Mouse (Mus musculus) kidney, postnatal 36 days (tissue): ENCODE data around the gene Pde4dip.

Experiments
- DNase-seq, 2 experiments: peaks; one replicate each; pipeline ENCODE4 v3.0.0; 2021 to 2022; ENCODE audit warnings: mixed read lengths in 2 of 2

Pde4dip gene

DNA sequence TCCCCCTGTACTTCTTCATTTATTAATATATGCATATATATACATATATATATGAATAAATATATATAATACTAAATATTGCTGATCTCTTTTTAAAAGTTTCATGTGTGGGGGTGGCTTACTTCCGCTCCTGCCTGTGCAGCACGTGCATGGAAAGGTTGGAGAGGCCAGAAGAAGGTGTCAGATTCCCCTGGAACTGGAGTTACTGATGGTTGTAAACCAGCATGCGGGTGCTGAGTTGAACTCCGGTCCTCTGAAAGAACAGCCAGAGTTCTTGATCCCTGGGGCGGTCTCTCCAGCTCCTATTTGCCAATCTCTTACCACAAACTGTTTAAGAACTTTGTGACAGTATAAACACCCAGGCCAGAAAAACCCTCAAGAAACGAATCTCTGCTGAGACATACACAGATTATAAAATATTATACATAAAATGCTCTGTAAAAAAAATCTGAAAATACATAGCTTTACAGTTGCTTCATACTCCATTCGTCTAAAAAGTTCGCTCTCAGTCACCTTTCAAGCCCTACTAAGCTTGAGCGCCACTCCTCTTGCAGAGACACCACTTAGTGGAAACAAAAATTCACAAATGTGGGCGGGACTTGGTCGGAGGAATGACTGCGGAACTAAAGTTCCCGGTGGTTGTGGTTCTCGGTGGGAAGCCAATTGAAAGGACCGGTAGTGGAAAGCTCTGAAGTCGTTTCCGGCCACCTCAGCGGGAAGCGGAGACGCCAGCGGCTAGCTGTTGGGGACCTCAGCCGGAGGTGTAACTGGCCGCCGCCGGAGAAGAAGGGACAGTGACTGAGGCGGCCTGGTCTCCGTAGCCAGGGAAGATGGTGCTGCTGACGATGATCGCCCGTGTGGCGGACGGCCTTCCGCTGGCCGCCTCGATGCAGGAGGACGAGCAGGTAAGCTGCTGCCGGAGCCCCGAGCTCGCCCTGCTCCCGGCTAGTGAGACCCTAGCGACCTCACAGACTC is 12.3 kb upstream of the Pde4dip start, which contains the start of gene Sec22b:
TSS of gene Sec22b (plus strand) at position 675 of the 975 bp plus-strand sequence.
- peak; percentile 92 to 93 for DNase-seq

DNA sequence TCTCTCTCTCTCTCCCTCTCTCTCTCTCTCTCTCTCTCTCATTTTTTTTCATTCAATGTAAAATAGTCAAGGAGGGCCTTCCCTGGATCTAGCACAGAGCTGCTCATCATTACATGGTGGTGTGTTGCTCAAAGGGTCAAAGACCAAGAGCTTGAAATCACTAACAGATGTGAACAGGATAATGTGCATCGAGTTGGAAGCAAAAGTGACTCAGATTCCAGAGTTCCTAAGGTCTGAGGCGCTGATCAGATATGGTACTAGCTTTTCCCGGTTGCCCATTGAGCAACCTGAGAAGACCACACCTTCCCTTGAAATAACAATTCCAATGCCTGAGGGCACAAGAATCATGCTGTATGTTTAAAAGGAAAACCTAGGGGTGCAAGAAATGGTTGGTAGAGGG is 9.9 kb upstream of the Pde4dip start:
- no peak for DNase-seq

DNA sequence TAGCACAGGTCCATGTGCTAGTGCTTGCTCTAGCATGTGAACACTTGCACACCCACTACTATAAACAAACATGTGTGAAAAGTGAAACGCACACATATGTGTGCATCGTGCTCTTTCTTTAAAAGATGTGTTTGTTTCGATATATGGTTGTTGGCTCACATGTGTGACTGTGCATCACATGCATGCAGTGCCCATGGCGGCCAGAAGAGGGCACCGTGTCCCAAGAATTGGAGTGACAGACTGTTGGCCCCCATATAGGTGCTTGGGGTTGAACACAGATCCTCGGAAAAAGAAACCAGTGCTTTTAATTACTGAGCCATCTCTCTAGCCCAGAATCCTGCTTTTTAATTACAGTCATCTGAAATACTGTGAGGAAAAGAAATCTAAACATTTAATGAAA is 6.2 kb upstream of the Pde4dip start:
- peak in 1 of 2 experiments; percentile 66 for DNase-seq

DNA sequence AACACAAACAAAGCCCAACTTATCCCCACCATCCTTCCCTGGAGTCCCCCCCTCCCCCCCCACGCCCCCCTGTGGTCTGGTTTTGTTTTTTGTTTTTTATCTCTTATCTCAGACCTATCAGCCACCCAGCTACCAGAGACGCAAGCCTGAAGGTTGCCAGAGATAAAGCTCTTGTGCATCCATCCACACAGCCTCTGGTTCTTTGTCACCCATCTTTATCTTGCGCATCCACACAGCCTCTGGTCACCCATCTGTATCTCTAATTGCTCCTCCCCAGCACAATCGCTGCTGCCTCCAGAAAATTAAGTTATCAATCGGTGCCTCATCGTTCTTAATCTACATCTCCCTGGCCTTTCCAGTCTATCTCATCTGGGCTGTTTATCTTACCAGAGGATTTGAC is 1.7 kb upstream of the Pde4dip start:
- DNase-seq: no peak

DNA sequence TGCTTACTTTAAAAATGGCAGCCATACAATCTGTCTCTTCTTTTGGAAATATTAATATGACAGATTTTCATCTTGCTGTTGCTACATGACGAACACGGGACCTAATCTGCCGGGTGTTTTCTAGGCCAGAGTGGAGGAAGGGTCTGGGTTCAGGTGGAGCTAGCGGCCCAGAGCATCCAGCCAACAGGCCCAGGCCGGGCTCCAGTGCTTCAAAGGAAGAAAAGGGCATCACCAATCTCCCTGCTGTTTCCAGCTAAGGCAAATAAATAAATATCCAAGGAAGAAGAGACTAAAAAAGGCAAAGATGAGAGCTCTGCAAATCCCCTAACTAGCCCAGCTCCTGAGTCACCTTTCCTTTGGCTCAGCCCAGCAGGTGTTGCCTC is 731 bp downstream of the Pde4dip start:
- no peak for DNase-seq

DNA sequence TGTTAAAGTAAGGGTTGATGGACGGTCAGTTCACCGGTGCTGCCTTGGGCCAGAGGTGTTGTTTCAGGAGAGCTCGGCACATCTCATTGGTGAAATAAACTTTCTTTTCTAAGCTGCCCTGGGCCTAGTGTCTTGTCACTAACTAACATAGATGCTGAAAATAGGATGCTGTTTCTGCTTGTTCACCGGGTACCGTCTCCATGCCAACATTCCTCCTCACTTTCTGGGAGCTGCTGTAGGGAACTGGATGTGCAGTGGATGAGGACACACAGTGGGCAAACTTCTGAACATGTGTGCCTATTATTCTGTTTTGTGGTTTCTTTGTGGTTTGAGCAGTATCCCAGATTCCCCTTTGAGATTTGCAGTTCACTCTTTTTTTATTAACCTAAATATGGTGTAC is 6.9 kb downstream of the Pde4dip start:
- no peak for DNase-seq

DNA sequence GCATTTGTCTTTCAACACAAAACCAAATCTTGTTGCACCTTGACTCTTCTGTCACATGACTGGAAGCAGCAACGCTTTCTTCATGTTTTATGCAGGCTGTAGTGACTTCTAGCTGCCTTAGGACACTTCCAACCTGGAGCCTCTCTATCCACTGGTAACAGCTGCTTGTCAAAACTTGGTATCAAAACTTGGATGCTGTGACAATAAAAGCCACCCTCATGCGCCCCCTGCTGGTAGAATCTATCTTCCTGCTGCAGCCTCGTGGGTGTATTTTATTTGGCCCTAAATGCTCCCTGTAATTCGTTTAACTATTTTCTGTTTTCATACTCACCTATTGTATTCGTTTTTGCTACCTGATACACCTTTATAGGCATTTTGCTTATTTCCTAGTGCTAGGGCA is 9.3 kb downstream of the Pde4dip start:
- DNase-seq: peak; percentile 78 to 92

DNA sequence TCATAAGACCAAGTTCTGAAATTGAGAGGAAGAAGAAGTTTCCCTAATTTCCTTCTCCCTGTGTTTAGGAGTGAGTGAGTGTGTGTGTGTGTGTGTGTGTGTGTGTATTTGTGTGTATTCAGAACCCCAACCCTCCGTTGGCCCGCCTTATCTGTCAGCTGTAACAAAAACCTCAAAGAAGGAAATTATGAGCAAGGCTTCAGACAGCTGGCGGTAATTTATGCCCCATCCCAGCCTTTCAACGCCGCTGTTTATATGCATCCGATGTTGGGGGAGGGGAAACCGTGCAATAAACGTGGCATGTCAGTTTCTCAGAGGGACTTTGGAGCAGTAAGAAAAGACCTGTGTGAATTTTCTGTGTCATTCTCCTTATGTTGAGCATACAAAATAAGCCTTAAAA is 12.2 kb downstream of the Pde4dip start:
- no peak for DNase-seq

DNA sequence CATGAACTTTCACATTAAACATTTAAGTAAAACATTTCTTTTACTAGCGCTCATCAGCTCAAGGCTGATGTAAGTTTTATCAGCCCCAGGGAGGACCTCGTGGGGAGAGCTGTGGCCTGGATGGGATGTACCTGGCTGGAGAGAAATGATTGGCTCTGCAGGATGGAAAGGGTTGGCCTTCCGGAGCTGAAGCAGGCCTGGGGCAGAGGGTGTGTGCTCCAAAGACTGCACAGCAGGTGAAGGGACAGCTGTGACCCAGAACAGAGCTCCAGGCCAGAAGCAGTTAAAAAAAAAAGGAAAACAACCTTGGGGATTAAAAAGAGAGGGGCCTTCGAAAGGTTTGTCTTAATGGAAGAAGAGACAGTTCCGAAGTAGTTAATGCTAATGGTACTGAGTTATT is 13.7 kb downstream of the Pde4dip start:
- no peak for DNase-seq

DNA sequence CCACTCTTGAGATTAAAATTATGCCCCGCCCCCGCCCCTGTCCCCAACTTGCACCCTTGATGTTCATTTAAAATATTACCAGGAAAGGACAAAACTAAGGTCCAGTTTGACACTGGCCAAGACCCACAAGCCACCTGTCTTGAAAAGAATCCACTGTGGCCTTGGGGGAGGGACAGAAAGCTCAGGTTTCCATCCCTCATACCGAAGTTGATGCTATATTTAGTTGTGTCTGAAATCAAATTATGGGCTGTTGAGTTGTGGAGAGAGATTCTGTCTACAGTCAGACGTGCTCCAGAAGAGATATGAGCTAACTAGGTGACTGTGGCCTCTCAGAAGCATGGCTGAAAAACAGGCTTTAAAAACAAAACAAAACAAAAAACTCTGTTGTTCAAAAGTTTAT is 18.8 kb downstream of the Pde4dip start:
- no peak for DNase-seq

DNA sequence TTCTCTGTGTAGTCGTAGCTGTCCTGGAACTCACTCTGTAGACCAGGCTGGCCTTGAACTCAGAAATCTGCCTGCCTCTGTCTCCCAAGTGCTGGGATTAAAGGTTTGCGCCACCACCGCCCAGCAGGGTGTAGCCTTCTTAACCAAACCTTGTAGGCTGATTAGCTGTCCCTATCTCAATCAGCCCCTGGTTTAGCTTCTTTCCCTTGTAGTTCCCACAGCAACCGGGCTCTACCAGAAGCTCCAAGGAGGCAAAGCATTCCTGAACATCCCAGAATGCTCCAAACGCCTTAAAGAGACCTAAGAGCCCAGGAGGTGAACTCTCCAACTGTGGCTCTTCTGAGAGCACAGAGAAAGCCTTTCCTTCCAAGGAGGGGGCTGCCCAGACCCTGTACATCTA is 19.8 kb downstream of the Pde4dip start:
- no peak for DNase-seq

DNA sequence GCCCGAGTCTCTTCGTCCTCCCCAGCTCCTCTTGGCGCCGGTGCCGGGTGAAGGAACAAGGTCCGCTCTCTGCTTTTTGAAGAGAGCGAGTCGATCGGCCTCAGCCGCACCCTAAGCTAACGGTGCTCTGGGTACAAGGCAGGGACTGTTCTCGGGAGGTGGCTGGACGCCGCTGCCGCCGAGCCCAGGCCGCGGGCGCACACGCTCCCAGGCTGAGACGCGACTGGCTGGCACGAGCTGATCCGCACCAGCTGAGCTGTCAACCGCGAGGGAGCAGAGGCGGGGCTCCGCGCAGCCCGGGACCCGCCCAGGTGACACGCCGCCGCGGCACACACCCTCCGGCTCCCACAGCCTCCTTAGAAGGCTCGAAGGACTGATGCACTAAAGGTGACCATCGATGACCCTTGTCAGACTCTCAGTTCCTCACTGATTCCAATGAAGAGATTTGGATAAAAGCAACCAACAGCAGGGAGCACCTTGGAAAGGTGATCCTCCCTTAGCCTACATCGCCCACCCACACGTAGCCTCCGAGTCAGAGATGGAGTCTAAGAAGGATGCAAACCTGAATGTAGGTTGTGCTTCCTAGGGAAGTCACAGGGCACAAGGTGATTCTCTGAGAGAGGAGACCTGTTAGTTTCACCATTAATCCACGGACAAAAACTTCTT is 20.4 kb downstream of the Pde4dip start:
- DNase-seq: peak; percentile 68 to 84

DNA sequence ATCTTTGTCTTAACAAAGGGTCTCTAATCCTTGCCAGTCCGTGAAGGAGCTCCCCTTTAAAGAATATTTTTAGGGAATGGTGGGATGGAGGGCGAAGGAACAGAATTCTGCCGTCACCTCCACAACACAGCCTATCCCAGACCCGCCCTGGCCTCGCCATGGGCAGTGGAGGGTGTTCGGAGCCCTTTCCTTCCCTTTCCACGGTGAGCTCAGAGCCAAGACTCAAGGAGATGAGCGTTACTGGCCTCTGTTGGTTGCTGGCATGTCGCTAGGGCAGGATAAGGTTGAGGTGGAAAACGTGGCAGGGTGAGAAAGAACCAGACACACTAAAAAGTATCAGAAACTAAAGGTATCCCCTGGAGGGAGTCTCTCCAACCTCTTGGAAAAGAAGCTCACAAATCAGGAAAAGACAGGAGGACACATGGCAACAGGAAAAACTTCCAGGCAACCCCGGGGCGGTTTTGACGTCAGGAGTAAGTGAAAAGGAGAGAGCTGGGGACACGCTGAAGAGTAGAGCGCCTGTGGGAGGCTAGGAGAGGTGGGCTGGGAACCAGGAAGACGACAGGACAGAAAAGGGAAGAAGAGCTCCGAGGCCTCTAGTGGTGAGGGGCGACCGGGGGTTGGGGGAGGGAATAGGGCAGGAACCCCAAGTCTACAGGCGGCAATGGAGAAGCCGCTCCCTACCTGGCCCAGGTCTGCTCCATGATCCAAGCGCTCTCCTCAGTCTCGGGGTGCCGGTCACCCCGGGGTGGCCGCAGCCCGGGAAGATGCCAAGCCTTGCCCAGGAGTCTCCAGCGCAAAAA is 21.1 kb downstream of the Pde4dip start:
- peak; percentile 17 to 39 for DNase-seq

DNA sequence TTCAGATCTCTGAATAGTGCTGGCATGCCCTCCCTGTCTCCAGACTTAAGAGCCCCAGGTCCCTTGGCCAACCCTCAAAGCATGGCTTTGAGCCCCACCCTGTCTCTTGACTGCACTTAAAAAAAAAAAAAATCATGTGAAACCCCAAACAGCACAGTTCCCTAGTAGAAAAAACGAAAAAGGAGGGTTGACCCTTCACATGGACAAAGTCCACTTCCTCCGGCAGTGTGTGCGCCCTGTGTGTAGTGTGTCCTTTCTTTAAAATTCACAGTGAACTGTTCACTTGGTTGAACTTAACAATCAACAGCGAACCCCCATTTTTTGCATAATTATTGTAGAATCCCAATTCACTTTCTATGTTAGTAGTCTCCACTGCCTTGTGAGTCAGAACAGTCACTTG is 21.8 kb downstream of the Pde4dip start:
- peak; percentile 26 to 35 for DNase-seq

DNA sequence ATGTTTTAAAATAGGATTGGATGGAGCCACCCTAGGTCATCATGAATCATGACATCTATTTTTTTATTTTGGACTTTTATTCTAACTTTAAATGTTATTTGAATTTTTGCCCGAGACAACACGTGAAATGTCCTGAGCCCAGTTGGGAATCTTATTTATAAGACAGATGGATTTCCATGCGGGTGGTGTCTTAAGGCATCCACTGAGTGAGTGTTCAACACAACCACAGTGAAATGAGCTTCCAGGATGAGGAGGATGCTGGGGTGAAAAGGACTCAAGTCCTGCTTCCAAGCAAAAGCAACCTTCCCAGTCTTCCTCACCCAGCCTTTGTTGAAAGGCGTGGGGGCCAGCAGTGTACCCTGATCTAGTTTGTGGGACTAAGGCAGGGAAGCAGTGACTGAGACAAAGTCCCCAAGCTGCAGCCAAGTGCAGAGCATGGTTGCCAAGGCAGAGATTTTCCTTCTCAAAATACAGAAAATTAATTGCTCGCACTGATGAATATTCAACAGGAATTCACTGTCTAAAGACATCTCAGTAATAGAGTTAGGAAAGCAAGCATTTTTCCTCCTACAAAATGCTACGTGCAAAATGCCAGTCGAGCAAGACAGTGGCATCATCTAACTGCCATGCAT is 27.6 kb downstream of the Pde4dip start:
- DNase-seq: no peak

DNA sequence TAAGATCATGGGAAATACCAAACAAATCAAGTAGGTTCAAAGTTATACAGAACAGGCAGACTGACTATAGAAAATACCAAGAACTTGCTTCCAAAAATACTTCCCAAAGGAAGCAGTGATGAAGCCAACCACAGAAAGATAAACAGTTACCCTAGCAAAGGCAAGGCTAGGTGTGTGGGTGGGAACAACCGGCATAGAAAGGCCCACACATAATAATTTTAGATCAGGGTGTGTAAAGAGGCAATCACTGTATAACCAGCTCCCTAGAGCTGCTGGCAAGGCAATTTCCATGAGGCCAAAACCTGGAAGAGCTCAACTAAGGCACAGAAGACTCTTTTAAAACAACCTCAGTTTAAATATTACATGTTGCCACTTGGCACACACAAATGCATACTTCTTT is 29.1 kb downstream of the Pde4dip start:
- DNase-seq: no peak

DNA sequence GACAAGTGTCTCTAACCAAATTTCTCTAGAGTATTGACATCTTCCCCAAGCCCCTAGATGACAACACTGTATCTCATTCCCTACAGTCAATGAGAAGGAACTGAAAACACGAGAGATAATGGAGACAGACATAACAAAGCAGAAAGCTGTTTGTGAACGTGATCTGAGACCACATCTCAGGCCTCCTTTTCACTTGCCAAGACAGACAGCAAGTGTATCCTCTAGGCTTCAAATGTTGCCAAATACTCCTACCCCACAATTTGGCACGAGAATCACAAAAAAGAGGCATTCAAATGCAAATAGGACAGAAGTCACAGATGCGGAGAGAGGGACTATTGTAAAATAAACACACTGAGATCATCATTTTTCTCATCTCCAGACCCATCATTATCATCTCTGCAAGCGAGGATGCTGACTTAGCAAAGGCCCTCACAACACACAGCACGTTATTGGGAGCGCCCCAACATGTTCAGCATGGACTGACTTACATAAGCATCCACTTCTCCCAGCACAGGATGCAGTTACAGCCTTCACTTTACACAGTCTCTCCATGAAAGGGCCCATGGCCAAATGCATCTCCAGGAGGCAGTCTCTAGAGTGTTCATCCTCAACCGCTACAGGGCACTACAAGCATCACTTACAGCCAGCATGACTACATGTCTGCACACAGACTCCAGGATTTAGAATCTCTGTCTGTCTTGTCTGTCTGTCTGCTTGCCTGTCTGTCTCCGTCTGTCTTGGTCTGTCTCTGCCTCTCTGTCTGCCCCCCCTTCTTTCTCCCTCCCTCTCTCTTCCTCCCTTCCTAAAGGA is 33.7 kb downstream of the Pde4dip start:
- no peak for DNase-seq

DNA sequence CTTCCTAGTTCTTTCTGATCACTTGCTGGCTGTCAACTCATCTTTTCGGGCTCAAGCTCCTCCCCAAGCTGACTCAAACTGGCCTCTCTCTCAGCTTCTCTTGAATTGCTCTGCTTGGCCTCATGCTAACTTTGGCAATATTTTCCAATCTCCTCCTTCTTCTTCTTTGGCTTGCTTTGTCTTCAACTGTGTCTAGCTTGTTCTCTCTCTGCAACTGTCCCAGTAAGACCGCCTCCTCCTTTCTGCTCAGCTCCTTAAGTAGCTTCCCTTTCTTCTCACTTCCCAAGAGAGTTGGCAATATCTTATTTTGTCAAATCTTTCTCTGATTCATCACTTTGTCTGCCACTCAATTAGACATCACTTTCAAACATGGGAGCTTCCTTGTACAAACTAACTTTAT is 36.7 kb downstream of the Pde4dip start:
- DNase-seq: no peak

DNA sequence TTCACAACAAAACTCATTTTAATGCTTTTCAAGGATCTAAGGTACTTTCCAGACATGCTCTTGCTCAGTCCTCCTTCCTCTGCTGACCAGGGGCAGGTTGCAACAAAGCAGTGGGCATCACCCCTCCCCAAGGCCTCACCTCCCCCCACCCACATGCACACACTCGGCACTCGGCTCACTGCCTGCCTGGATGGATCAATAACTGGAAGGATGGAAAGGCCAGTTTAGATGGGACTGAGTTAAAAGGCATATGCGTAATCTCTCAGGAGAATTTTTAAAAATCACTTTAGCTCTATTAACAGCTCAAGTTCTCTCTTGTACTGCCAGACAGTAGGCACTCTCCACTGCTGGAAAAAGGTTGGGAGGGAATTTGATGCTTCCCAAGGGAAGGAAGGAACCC is 40.9 kb downstream of the Pde4dip start:
- DNase-seq: no peak

DNA sequence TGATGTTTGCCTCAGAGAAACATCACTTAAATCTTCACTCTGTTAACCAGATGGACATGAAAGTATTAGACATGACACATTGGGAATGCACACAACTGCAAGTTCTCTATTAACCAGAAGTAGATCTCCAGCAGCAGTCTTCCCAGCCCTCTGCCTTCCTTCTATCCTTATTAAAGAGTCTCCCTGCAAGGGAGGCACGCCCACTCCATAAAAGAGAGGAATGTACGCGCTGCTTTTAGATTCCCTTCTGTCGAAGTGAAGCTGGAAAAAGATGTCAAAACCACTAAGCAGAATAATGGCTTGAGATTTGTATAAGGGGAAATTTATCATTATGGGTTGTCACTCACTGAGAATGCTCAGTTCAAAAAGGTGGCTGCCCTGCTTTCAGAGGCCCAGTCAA is 42.1 kb downstream of the Pde4dip start:
- no peak for DNase-seq

DNA sequence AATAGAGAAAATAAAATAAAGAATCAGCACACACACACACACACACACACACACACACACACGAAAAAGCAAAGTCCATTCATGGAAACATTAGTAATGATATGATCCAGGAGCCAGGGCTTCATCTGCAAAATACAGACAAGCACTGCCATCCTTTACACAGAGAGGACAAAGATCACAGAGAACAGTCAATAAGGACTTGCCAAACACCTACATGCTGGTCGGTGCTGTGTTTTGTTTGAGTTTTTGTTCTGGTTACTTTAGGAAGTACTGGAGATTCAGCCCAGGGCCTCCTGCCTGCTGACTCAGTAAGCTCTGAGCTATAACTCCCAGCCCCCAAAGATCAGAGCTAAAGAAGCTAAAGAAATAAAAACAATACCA is 43.7 kb downstream of the Pde4dip start:
- DNase-seq: no peak
